Mouse (Mus musculus) hindbrain, embryonic 13.5 days (tissue): ENCODE measurements around the gene Rpl9-ps1. TPM values are rescaled to one million over a fixed set of nuclear protein-coding genes. Genes with fewer than 3 reads are reported as not detected.

Experiments used
- ATAC-seq: fragments of 200-750 bp; cut with Nextera tagmentation; 2 replicates; pipeline ENCODE4 v1.8.0; 2017; ENCODE audit warnings: moderate TSS enrichment; ENCODE audit not compliant: low FRiP score
- H3K27ac ChIP-seq: fragments of 300-500 bp; sonication (generic); 2 replicates; pipeline ENCODE4 v1.5.1; 2015; ENCODE audit warnings: inconsistent platforms, mild to moderate bottlenecking, moderate library complexity
- H3K27me3 ChIP-seq: fragments of 300-500 bp; sonication (generic); 2 replicates; pipeline ENCODE4 v1.6.1; 2015; ENCODE audit warnings: mild to moderate bottlenecking, inconsistent platforms
- H3K36me3 ChIP-seq: fragments of 300-500 bp; sonication (generic); 2 replicates; pipeline ENCODE4 v1.6.1; 2015; ENCODE audit warnings: mild to moderate bottlenecking, inconsistent platforms
- H3K4me1 ChIP-seq: fragments of 300-500 bp; sonication (generic); replicated peaks from 2 replicates; pipeline ENCODE4 v1.6.1; 2015; ENCODE audit warnings: inconsistent platforms
- H3K4me2 ChIP-seq: fragments of 300-500 bp; sonication (generic); 2 replicates; pipeline ENCODE4 v1.6.1; 2015; ENCODE audit warnings: inconsistent platforms, mild to moderate bottlenecking, moderate library complexity
- H3K4me3 ChIP-seq: fragments of 300-500 bp; sonication (generic); 2 replicates; pipeline ENCODE4 v1.5.1; 2015; ENCODE audit warnings: mild to moderate bottlenecking, inconsistent platforms
- H3K9ac ChIP-seq: fragments of 300-500 bp; sonication (generic); 2 replicates; pipeline ENCODE4 v1.6.1; 2015; ENCODE audit warnings: mild to moderate bottlenecking, inconsistent platforms
- H3K9me3 ChIP-seq: fragments of 300-500 bp; sonication (generic); 2 replicates; pipeline ENCODE4 v1.6.1; 2016; ENCODE audit warnings: inconsistent platforms
- WGBS: fragments of 180-500 bp; shearing (Covaris S2); methylation state at CpG from one replicate; pipeline ENCODE4 v1.1.7; 2015; 5-methylcytosine and 5-hydroxymethylcytosine counted together
- polyA plus RNA-seq: library from polyadenylated mRNA; unstranded; fragments of >200 nt; fragmentation: Nextera tagmentation; extraction: Ambion mirVana; gene quantifications from 2 replicates; pipeline ENCODE4 v1.2.1, GENCODE M21; 2015

Gene Rpl9-ps1
- polyA plus RNA-seq, 1 experiment from 2014 or later = not detected

DNA sequence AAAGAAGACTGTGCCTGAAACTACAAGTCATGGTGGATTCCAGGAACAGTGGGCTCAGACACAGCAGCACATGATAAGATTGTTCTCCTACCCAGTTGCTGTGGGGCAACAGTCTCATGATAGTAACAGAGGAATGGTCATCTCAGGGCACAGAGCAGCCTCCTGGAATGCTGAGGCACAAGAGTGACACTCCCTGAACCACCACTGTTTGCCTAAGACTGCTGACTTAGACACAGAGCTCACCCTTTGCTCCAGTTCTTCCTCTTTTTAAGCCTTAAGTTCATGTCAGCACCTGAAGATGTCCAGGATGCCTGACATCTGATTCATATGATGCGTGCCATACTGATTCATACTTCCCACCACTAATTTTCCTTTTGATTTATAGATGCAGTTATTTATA is 28.8 kb downstream of the Rpl9-ps1 start:
- H3K9me3 ChIP-seq = no peaks in the 10 kb centered on the region
- no peak overlapping the region for H3K9ac ChIP-seq
- H3K36me3 ChIP-seq = no peaks in the 10 kb centered on the region
- no peaks in the 10 kb centered on the region for H3K27me3 ChIP-seq
- WGBS = 96% methylated on average over 1 of the region's 1 CpGs
- H3K4me1 ChIP-seq = no peaks in the 10 kb centered on the region
- H3K4me2 ChIP-seq = no peak overlapping the region
- no peak overlapping the region for H3K4me3 ChIP-seq
- H3K27ac ChIP-seq = no peak overlapping the region
- no peak for ATAC-seq

DNA sequence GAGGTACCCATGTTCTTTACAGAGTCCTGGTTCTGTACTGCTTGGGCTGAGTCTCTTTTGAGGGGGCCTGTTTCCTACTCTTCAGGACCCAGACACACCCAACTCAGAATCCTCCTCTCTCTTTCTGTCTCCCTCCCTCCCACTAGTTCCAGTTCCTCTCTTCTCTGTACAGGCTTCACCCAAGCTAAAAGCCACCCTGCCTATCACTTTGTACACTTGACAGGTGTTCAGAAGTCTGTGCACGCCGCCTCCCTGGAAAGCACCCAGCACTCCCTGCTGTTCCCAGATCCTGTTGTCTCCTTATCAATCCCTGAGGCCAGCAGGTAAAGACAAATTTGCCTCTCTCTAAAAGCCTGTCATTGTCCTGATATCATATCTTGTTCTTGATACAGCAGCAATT is 34.5 kb downstream of the Rpl9-ps1 start:
- H3K27me3 ChIP-seq = no peaks in the 10 kb centered on the region
- H3K9me3 ChIP-seq = no peaks in the 10 kb centered on the region
- H3K36me3 ChIP-seq = no peaks in the 10 kb centered on the region
- no peak overlapping the region for H3K27ac ChIP-seq
- 92% methylated on average over 2 of the region's 2 CpGs for WGBS
- ATAC-seq = no peak
- H3K4me3 ChIP-seq = no peak overlapping the region
- H3K4me2 ChIP-seq = no peak overlapping the region
- H3K4me1 ChIP-seq = no peaks in the 10 kb centered on the region
- H3K9ac ChIP-seq = no peak overlapping the region

GRCm38 (mm10) chr11:83606396-83606795 is 39.0 kb downstream of the Rpl9-ps1 start:
- Histone ChIP-seq H3K4me3 (no peak overlapping the region), H3K27me3 (no peaks in the 10 kb centered on the region), H3K9me3 (no peaks in the 10 kb centered on the region), H3K27ac (no peak overlapping the region), H3K9ac (no peak overlapping the region), H3K4me2 (no peak overlapping the region), H3K4me1 (no peaks in the 10 kb centered on the region), H3K36me3 (no peaks in the 10 kb centered on the region)
- WGBS = 63% methylated on average over 1 of the region's 1 CpGs
- no peak for ATAC-seq

GRCm38 (mm10) chr11:83605535-83605934 is 39.9 kb downstream of the Rpl9-ps1 start:
- Histone ChIP-seq H3K27ac (no peak overlapping the region), H3K4me2 (no peak overlapping the region), H3K9ac (no peak overlapping the region), H3K9me3 (no peaks in the 10 kb centered on the region), H3K27me3 (no peaks in the 10 kb centered on the region), H3K36me3 (no peaks in the 10 kb centered on the region), H3K4me1 (no peaks in the 10 kb centered on the region), H3K4me3 (no peak overlapping the region)
- ATAC-seq = no peak
- WGBS = 90% methylated on average over 3 of the region's 3 CpGs

GRCm38 (mm10) chr11:83604698-83605097 is 40.7 kb downstream of the Rpl9-ps1 start:
- no peaks in the 10 kb centered on the region for H3K27me3 ChIP-seq
- no peak overlapping the region for H3K9ac ChIP-seq
- H3K27ac ChIP-seq = no peak overlapping the region
- H3K9me3 ChIP-seq = no peaks in the 10 kb centered on the region
- ATAC-seq = no peak
- no peak overlapping the region for H3K4me3 ChIP-seq
- WGBS = 93% methylated on average over 4 of the region's 4 CpGs
- no peak overlapping the region for H3K4me2 ChIP-seq
- no peaks in the 10 kb centered on the region for H3K4me1 ChIP-seq
- no peaks in the 10 kb centered on the region for H3K36me3 ChIP-seq

GRCm38 (mm10) chr11:83603399-83603798 is 42.0 kb downstream of the Rpl9-ps1 start:
- no peak overlapping the region for H3K27ac ChIP-seq
- H3K4me2 ChIP-seq = no peak overlapping the region
- H3K36me3 ChIP-seq = no peaks in the 10 kb centered on the region
- ATAC-seq = no peak
- no peaks in the 10 kb centered on the region for H3K4me1 ChIP-seq
- no peaks in the 10 kb centered on the region for H3K9me3 ChIP-seq
- H3K9ac ChIP-seq = no peak overlapping the region
- H3K4me3 ChIP-seq = no peak overlapping the region
- H3K27me3 ChIP-seq = no peaks in the 10 kb centered on the region
- WGBS = 91% methylated on average over 3 of the region's 3 CpGs

GRCm38 (mm10) chr11:83600576-83600975 is 44.8 kb downstream of the Rpl9-ps1 start:
- 88% methylated on average over 2 of the region's 2 CpGs for whole genome bisulfite sequencing
- H3K9ac ChIP-seq = no peak overlapping the region
- no peaks in the 10 kb centered on the region for H3K9me3 ChIP-seq
- no peaks in the 10 kb centered on the region for H3K4me1 ChIP-seq
- H3K4me2 ChIP-seq = no peak overlapping the region
- ATAC-seq = no peak
- H3K27me3 ChIP-seq = no peaks in the 10 kb centered on the region
- H3K4me3 ChIP-seq = no peak overlapping the region
- no peaks in the 10 kb centered on the region for H3K36me3 ChIP-seq
- H3K27ac ChIP-seq = no peak overlapping the region

GRCm38 (mm10) chr11:83598991-83599390 is 46.4 kb downstream of the Rpl9-ps1 start:
- ATAC-seq = no peak
- WGBS = 94% methylated on average over 3 of the region's 3 CpGs
- H3K9me3 ChIP-seq = no peaks in the 10 kb centered on the region
- H3K4me2 ChIP-seq = no peak overlapping the region
- H3K36me3 ChIP-seq = no peaks in the 10 kb centered on the region
- H3K9ac ChIP-seq = no peak overlapping the region
- H3K27me3 ChIP-seq = no peaks in the 10 kb centered on the region
- no peaks in the 10 kb centered on the region for H3K4me1 ChIP-seq
- H3K4me3 ChIP-seq = no peak overlapping the region
- H3K27ac ChIP-seq = no peak overlapping the region

DNA sequence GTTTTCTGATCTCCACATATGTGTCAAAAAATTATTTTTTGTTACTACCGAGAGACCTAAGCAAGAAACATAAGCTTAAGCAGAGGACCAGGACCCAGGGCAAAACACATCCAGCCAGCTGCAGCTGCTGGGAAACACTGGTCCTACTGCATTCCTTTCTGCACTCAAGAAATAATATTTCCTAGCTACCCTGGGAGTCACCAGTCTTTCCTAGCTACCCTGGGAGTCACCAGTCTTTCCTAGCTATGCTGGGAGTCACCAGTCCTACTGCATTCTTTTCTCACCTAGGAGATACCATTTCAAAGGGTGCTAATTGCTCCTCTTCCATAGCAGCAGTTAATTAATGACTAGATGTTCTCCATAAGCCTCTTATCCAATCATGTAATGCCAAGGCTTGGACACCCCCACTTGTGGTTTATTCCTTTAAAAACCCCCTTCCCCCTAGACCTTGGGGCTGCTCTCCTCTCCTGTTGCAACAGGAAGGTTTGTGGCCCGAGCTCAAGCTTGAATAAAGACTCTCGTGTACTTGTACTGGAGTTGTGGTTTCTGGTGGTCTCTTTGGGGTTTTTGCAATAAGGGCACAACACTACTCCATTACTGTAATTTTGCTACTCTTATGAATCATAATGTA is 47.1 kb downstream of the Rpl9-ps1 start:
- Histone ChIP-seq H3K9me3 (no peaks in the 10 kb centered on the region), H3K36me3 (no peaks in the 10 kb centered on the region), H3K4me2 (no peak overlapping the region), H3K4me1 (no peaks in the 10 kb centered on the region), H3K27me3 (no peaks in the 10 kb centered on the region), H3K4me3 (no peak overlapping the region), H3K9ac (no peak overlapping the region), H3K27ac (no peak overlapping the region)
- no peak for ATAC-seq
- 88% methylated on average over 3 of the region's 3 CpGs for WGBS

DNA sequence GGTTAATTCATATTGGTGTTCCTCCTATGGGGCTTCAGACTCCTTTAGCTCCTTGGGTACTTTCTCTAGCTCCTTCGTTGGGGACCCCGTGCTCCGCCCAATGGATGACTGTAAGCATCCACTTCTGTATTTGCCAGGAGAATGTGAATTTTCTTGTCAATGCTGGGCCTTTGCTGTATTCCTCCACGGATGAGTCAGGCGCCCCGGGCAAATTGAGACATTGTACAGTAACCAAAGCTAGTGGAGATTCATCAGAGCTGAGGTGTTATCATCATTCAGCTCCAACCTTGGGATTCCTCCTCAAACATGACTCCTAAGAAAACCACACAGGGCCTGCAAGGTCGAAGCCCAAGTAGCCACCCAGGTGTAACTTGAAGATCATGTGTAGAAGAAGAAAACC is 47.6 kb downstream of the Rpl9-ps1 start:
- Histone ChIP-seq H3K4me2 (no peak overlapping the region), H3K27me3 (no peaks in the 10 kb centered on the region), H3K36me3 (no peaks in the 10 kb centered on the region), H3K9ac (no peak overlapping the region), H3K9me3 (no peaks in the 10 kb centered on the region), H3K4me3 (no peak overlapping the region), H3K4me1 (no peaks in the 10 kb centered on the region), H3K27ac (no peak overlapping the region)
- 92% methylated on average over 7 of the region's 7 CpGs for WGBS
- ATAC-seq = no peak

DNA sequence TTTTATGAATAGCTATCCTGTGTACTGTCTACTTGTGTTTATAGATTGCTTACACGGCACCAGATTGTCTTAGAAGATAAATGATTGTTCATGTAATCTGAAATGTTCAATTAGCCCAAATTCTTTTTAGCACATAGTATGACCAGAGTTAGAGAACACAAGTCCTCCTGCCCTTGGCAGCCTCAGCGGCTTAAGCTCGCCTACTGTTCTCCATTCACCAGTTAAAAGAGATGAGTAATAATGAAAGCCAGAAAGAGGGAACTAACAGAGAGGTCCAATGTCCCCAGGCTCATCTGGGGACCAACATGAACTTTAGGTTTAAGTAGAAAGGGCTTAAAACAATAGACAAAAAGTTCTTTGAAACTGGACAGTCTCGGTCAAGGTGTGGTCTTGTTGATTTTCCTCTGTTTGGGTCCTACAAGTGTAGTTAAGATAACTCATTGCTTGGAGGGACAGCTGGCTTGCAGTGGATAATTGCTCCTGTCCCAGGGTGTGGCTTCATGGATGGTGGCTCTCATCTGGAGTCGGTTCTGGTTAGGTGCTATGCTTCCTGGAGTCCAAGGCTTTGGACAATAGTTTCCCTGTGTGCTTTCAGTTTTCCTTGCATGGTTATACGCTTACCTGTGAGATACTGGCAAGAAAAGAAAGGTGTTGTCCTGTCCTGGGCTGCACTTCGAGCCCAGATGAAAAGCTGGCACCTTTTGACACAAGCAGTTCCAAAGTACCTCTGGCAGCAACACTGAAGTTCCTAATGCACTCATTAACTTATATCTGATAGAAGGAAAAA is 49.6 kb downstream of the Rpl9-ps1 start:
- Histone ChIP-seq H3K9ac (no peak overlapping the region), H3K4me3 (no peak overlapping the region), H3K27ac (no peak overlapping the region), H3K4me2 (no peak overlapping the region), H3K27me3 (no peaks in the 10 kb centered on the region), H3K36me3 (no peaks in the 10 kb centered on the region), H3K4me1 (no peaks in the 10 kb centered on the region), H3K9me3 (no peaks in the 10 kb centered on the region)
- WGBS = 88% methylated on average over 7 of the region's 7 CpGs
- no peak for ATAC-seq
